Mouse (Mus musculus) kidney, adult 11 months (tissue): ENCODE data around the gene Mtrf1l.

ENCODE experiments used
- DNase-seq: peaks from one replicate; pipeline ENCODE4 v3.0.0; 2022

Mtrf1l gene

GRCm38 (mm10) chr10:5803739-5804138, 20.0 kb downstream of the Mtrf1l start:
- DNase-seq, result no peak

GRCm38 (mm10) chr10:5802866-5803265, 20.8 kb downstream of the Mtrf1l start:
- no peak for DNase-seq

GRCm38 (mm10) chr10:5800490-5800889, 23.2 kb downstream of the Mtrf1l start:
- DNase-seq, result no peak

- no peak for DNase-seq
Observed at GRCm38 (mm10) chr10:5798069-5798468, 25.6 kb downstream of the Mtrf1l start.

- no peak for DNase-seq
Observed at GRCm38 (mm10) chr10:5790657-5791056, 33.1 kb downstream of the Mtrf1l start.

- no peak for DNase-seq
Observed at GRCm38 (mm10) chr10:5786923-5787322, 36.8 kb downstream of the Mtrf1l start.
